Comparison of ENCODE assay signal across 9 mouse cellular contexts in genomic region chr2:14873701-14874181, GRCm38 (mm10).
DNase-seq lines count a peak whose midpoint lies in the region; ATAC-seq lines count a peak whose summit lies in the region.
"Had no signal": no experiment of that assay in that cellular context is flagged by ENCODE, and none has a peak within 500 bp of the region (broad histone marks: within the 10 kb centered on the region; RNA-seq: fewer than 3 reads in every experiment).

No protein-coding gene starts in this region.

- no peaks in the 10 kb centered on the region for H3K9me3 ChIP-seq in intestine, embryonic 16.5 days (ENCODE audit: control insufficient read depth, low read length)
- no peaks in the 10 kb centered on the region for H3K9me3 ChIP-seq in midbrain, embryonic 16.5 days (replicated peaks; ENCODE audit: control insufficient read depth, low read length, poor library complexity, severe bottlenecking)
- H3K9me3 ChIP-seq: liver, embryonic 15.5 days had no signal

- ATAC-seq in intestine, embryonic 16.5 days = 0 out of 2 replicates have a peak, but pooled peaks have one; percentile 38
- peak; percentile 63 for ATAC-seq in midbrain, embryonic 16.5 days

- H3K27me3 ChIP-seq in intestine, embryonic 16.5 days (replicated peaks; ENCODE audit: control insufficient read depth, insufficient read depth, low read length) = no peaks in the 10 kb centered on the region
- no peaks in the 10 kb centered on the region for H3K27me3 ChIP-seq in midbrain, embryonic 16.5 days (ENCODE audit: control insufficient read depth, insufficient read depth, low read depth, low read length)
- H3K27me3 ChIP-seq: liver, embryonic 15.5 days had no signal

- no peaks in the 10 kb centered on the region for H3K36me3 ChIP-seq in intestine, embryonic 16.5 days (ENCODE audit: control insufficient read depth, insufficient read depth, low read length)
- no peaks in the 10 kb centered on the region for H3K36me3 ChIP-seq in midbrain, embryonic 16.5 days (ENCODE audit: control insufficient read depth, insufficient read depth, low read length)
- H3K36me3 ChIP-seq: liver, embryonic 15.5 days had no signal

- peak overlapping the region; percentile 44 for H3K4me2 ChIP-seq in intestine, embryonic 16.5 days (ENCODE audit: low read depth, low read length)
- peak overlapping the region; percentile 61 for H3K4me2 ChIP-seq in midbrain, embryonic 16.5 days (ENCODE audit: low read length)
- H3K4me2 ChIP-seq: liver, embryonic 15.5 days had no signal

- H3K9ac ChIP-seq in intestine, embryonic 16.5 days (ENCODE audit: low read depth, low read length) = peak overlapping the region; percentile 17
- H3K9ac ChIP-seq in midbrain, embryonic 16.5 days (ENCODE audit: low read depth, low read length) = peak overlapping the region; percentile 69
- H3K9ac ChIP-seq: liver, embryonic 15.5 days had no signal

- DNase-seq in adrenal gland, adult (ENCODE audit: inconsistent age in 2 of 2, low spot score in 1 of 2) = peak; percentile 26 to 76
- no peak for DNase-seq in adrenal gland, postnatal 4 days (ENCODE audit: low spot score in 2 of 2)
- DNase-seq in ovary, adult 18-20 months (ENCODE audit: low spot score) = peak; percentile 18
- no peak for DNase-seq in ovary, postnatal 10 days (ENCODE audit: low spot score)
- DNase-seq in yolk sac, embryonic 10.5 days (ENCODE audit: low spot score) = no peak
- DNase-seq in c-Kit-positive CD71-positive TER-119-positive erythroid progenitor cells, embryonic 14.5 days (ENCODE audit: low spot score) = no peak

- no peak overlapping the region for H3K27ac ChIP-seq in intestine, embryonic 16.5 days (ENCODE audit: low read length)
- peak overlapping the region; percentile 79 for H3K27ac ChIP-seq in midbrain, embryonic 16.5 days (ENCODE audit: low read length)
- H3K27ac ChIP-seq: liver, embryonic 15.5 days had no signal

- H3K4me3 ChIP-seq in intestine, embryonic 16.5 days (ENCODE audit: low read length) = peak overlapping the region; percentile 28
- peak overlapping the region; percentile 38 for H3K4me3 ChIP-seq in midbrain, embryonic 16.5 days (ENCODE audit: low read depth, low read length)
- H3K4me3 ChIP-seq: liver, embryonic 15.5 days had no signal

- no peaks in the 10 kb centered on the region; the same call in 1 of the 2 replicates for H3K4me1 ChIP-seq in intestine, embryonic 16.5 days (ENCODE audit: control insufficient read depth, insufficient read depth, low read length)
- peaks cover 7% of the 10 kb centered on the region for H3K4me1 ChIP-seq in midbrain, embryonic 16.5 days (ENCODE audit: control insufficient read depth, insufficient read depth, low read length)
- H3K4me1 ChIP-seq: liver, embryonic 15.5 days had no signal

- WGBS in intestine, embryonic 16.5 days = 13% methylated on average over 15 of the region's 15 CpGs
- 10% methylated on average over 15 of the region's 15 CpGs for WGBS in midbrain, embryonic 16.5 days

Comparison
In these comparisons a context has a peak if more than half of its experiments do, and no peak if none do; other contexts are left out.
1. DNase-seq: peak in adrenal gland, adult (2 of 2) and ovary, adult 18-20 months (single experiment); none in adrenal gland, postnatal 4 days (0 of 2), ovary, postnatal 10 days (single experiment), yolk sac, embryonic 10.5 days (single experiment) and c-Kit-positive CD71-positive TER-119-positive erythroid progenitor cells, embryonic 14.5 days (single experiment).